Mouse (Mus musculus) embryonic facial prominence, embryonic 13.5 days (tissue): ENCODE data around the gene Emilin2. TPM values are rescaled to one million over a fixed set of nuclear protein-coding genes. Genes with fewer than 3 reads are reported as not detected.
"Not testable (repeated sequence)": the region's sequence is repeated elsewhere in the genome, so short reads cannot be mapped to it uniquely, and the experiment has no call there.

Experiments
- ATAC-seq: fragments of 200-750 bp; cut with Nextera tagmentation; 2 replicates; pipeline ENCODE4 v1.8.0; 2017; ENCODE audit warnings: low read depth; ENCODE audit not compliant: insufficient number of reproducible peaks, insufficient read depth, low FRiP score, low TSS enrichment
- H3K27ac ChIP-seq: fragments of 300-500 bp; sonication (generic); 2 replicates; pipeline ENCODE4 v1.5.1; 2015; ENCODE audit warnings: moderate library complexity, mild to moderate bottlenecking, inconsistent platforms
- H3K27me3 ChIP-seq: fragments of 300-500 bp; sonication (generic); 2 replicates; pipeline ENCODE4 v1.6.1; 2015; ENCODE audit warnings: mild to moderate bottlenecking, inconsistent platforms
- H3K36me3 ChIP-seq: fragments of 300-500 bp; sonication (generic); 2 replicates; pipeline ENCODE4 v1.6.1; 2015; ENCODE audit warnings: mild to moderate bottlenecking, inconsistent platforms
- H3K4me1 ChIP-seq: fragments of 300-500 bp; sonication (generic); 2 replicates; pipeline ENCODE4 v1.6.1; 2015; ENCODE audit warnings: inconsistent platforms
- H3K4me2 ChIP-seq: fragments of 300-500 bp; sonication (generic); 2 replicates; pipeline ENCODE4 v1.6.1; 2015; ENCODE audit warnings: moderate library complexity, mild to moderate bottlenecking, inconsistent platforms
- H3K4me3 ChIP-seq: fragments of 300-500 bp; sonication (generic); 2 replicates; pipeline ENCODE4 v1.5.1; 2015; ENCODE audit warnings: mild to moderate bottlenecking, inconsistent platforms
- H3K9ac ChIP-seq: fragments of 300-500 bp; sonication (generic); 2 replicates; pipeline ENCODE4 v1.6.1; 2015; ENCODE audit warnings: mild to moderate bottlenecking, inconsistent platforms
- H3K9me3 ChIP-seq: fragments of 300-500 bp; sonication (generic); 2 replicates; pipeline ENCODE4 v1.6.1; 2016; ENCODE audit warnings: inconsistent platforms
- WGBS: fragments of 180-500 bp; shearing (Covaris S2); methylation state at CpG from one replicate; pipeline ENCODE4 v1.1.7; 2015; ENCODE audit warnings: mixed read lengths; 5-methylcytosine and 5-hydroxymethylcytosine counted together
- polyA plus RNA-seq: library from polyadenylated mRNA; unstranded; fragments of >200 nt; fragmentation: Nextera tagmentation; extraction: Ambion mirVana; gene quantifications from 2 replicates; pipeline ENCODE4 v1.2.1, GENCODE M21; 2015

Gene Emilin2
- 21.3 and 21.8 TPM in 2 replicates for polyA plus RNA-seq

- Histone ChIP-seq H3K27me3 (peaks cover 22% of the 10 kb centered on the region), H3K4me2 (peak within 1 kb of the TSS; percentile 99), H3K4me1 (peaks cover 16% of the 10 kb centered on the region), H3K36me3 (no peaks in the 10 kb centered on the region), H3K4me3 (peak within 1 kb of the TSS; percentile 70), H3K27ac (peak within 1 kb of the TSS; percentile 93), H3K9me3 (no peaks in the 10 kb centered on the region), H3K9ac (peak within 1 kb of the TSS; percentile 87)
- no peak for ATAC-seq
- 8% methylated on average over 20 of the region's 20 CpGs for WGBS
These were observed at the start of gene Emilin2 for GRCm38 (mm10) chr17:71311340-71312171. Gene Emilin2, minus strand, starts transcription at chr17:71311978.

GRCm38 (mm10) chr17:71355526-71355925 lies 43.7 kb upstream of the Emilin2 start:
- H3K4me2 ChIP-seq = no peak overlapping the region
- ATAC-seq = no peak
- H3K4me1 ChIP-seq = no peaks in the 10 kb centered on the region
- no peaks in the 10 kb centered on the region for H3K27me3 ChIP-seq
- WGBS = 48% methylated on average over 3 of the region's 3 CpGs
- no peaks in the 10 kb centered on the region for H3K9me3 ChIP-seq
- H3K9ac ChIP-seq = no peak overlapping the region
- no peak overlapping the region for H3K4me3 ChIP-seq
- peaks cover 68% of the 10 kb centered on the region for H3K36me3 ChIP-seq
- H3K27ac ChIP-seq = no peak overlapping the region

- H3K4me2 ChIP-seq = no peak overlapping the region
- no peak overlapping the region for H3K9ac ChIP-seq
- WGBS = 93% methylated on average over 11 of the region's 11 CpGs
- no peak overlapping the region for H3K4me3 ChIP-seq
- no peaks in the 10 kb centered on the region for H3K9me3 ChIP-seq
- no peaks in the 10 kb centered on the region for H3K4me1 ChIP-seq
- peaks cover 66% of the 10 kb centered on the region for H3K36me3 ChIP-seq
- no peak overlapping the region for H3K27ac ChIP-seq
- no peak for ATAC-seq
- no peaks in the 10 kb centered on the region for H3K27me3 ChIP-seq
These were observed 42.4 kb upstream of the Emilin2 start for GRCm38 (mm10) chr17:71354205-71354604.

GRCm38 (mm10) chr17:71348188-71348587 lies 36.4 kb upstream of the Emilin2 start:
- H3K27ac ChIP-seq = no peak overlapping the region
- H3K36me3 ChIP-seq = peaks cover 79% of the 10 kb centered on the region
- no peak overlapping the region for H3K4me3 ChIP-seq
- no peak overlapping the region for H3K9ac ChIP-seq
- ATAC-seq = no peak
- H3K4me2 ChIP-seq = no peak overlapping the region
- H3K27me3 ChIP-seq = no peaks in the 10 kb centered on the region
- WGBS = 78% methylated on average over 3 of the region's 3 CpGs
- H3K9me3 ChIP-seq = no peaks in the 10 kb centered on the region
- H3K4me1 ChIP-seq = no peaks in the 10 kb centered on the region

GRCm38 (mm10) chr17:71342006-71342405 lies 30.2 kb upstream of the Emilin2 start:
- Histone ChIP-seq H3K9ac (no peak overlapping the region), H3K4me3 (no peak overlapping the region)
- 79% methylated on average over 3 of the region's 3 CpGs for WGBS

GRCm38 (mm10) chr17:71338627-71339026 lies 26.8 kb upstream of the Emilin2 start:
- Histone ChIP-seq H3K27ac (no peak overlapping the region), H3K4me3 (no peak overlapping the region), H3K4me1 (no peaks in the 10 kb centered on the region), H3K36me3 (peaks cover 27% of the 10 kb centered on the region), H3K27me3 (no peaks in the 10 kb centered on the region), H3K4me2 (no peak overlapping the region), H3K9ac (no peak overlapping the region), H3K9me3 (no peaks in the 10 kb centered on the region; the same call in 1 of the 2 replicates)
- no peak for ATAC-seq
- WGBS = 94% methylated on average over 6 of the region's 6 CpGs

More at GRCm38 (mm10) chr17:71342006-71342405, 30.2 kb upstream of the Emilin2 start:
- Histone ChIP-seq H3K36me3 (peaks cover 47% of the 10 kb centered on the region), H3K9me3 (no peaks in the 10 kb centered on the region; the same call in 1 of the 2 replicates), H3K27me3 (no peaks in the 10 kb centered on the region), H3K27ac (no peak overlapping the region), H3K4me2 (no peak overlapping the region), H3K4me1 (no peaks in the 10 kb centered on the region)
- no peak for ATAC-seq

- H3K9me3 ChIP-seq = no peaks in the 10 kb centered on the region; the same call in 1 of the 2 replicates
- no peak overlapping the region for H3K27ac ChIP-seq
- no peaks in the 10 kb centered on the region for H3K4me1 ChIP-seq
- 91% methylated on average over 9 of the region's 9 CpGs for WGBS
- no peak overlapping the region for H3K4me2 ChIP-seq
- no peak overlapping the region for H3K9ac ChIP-seq
- peaks cover 17% of the 10 kb centered on the region for H3K36me3 ChIP-seq
- H3K4me3 ChIP-seq = no peak overlapping the region
- no peaks in the 10 kb centered on the region for H3K27me3 ChIP-seq
- no peak for ATAC-seq
These were observed 25.8 kb upstream of the Emilin2 start for GRCm38 (mm10) chr17:71337546-71337945.

GRCm38 (mm10) chr17:71336421-71336820 lies 24.6 kb upstream of the Emilin2 start:
- Histone ChIP-seq H3K4me3 (no peak overlapping the region), H3K4me1 (no peaks in the 10 kb centered on the region), H3K36me3 (0 out of 2 replicates have a peak, but pooled peaks cover 6% of the 10 kb centered on the region), H3K27ac (no peak overlapping the region), H3K9ac (no peak overlapping the region), H3K9me3 (no peaks in the 10 kb centered on the region), H3K27me3 (no peaks in the 10 kb centered on the region), H3K4me2 (no peak overlapping the region)
- ATAC-seq = no peak
- 61% methylated on average over 8 of the region's 8 CpGs for WGBS

- Histone ChIP-seq H3K4me2 (no peak overlapping the region), H3K4me3 (no peak overlapping the region), H3K9ac (no peak overlapping the region), H3K4me1 (no peaks in the 10 kb centered on the region), H3K9me3 (no peaks in the 10 kb centered on the region), H3K27ac (no peak overlapping the region), H3K27me3 (no peaks in the 10 kb centered on the region), H3K36me3 (no peaks in the 10 kb centered on the region)
- ATAC-seq = no peak
- 59% methylated on average over 15 of the region's 15 CpGs for WGBS
These were observed 20.5 kb upstream of the Emilin2 start for GRCm38 (mm10) chr17:71332298-71332697.

GRCm38 (mm10) chr17:71320731-71321130 lies 9.0 kb upstream of the Emilin2 start:
- H3K4me1 ChIP-seq, H3K9ac ChIP-seq, ATAC-seq, H3K4me2 ChIP-seq, H3K27me3 ChIP-seq, H3K4me3 ChIP-seq, H3K27ac ChIP-seq, H3K36me3 ChIP-seq, H3K9me3 ChIP-seq: not testable (repeated sequence)
- WGBS = 86% methylated on average over 8 of the region's 8 CpGs

- Histone ChIP-seq H3K27me3 (no peaks in the 10 kb centered on the region), H3K4me3 (no peak overlapping the region), H3K4me2 (no peak overlapping the region), H3K27ac (no peak overlapping the region), H3K9me3 (no peaks in the 10 kb centered on the region), H3K4me1 (no peaks in the 10 kb centered on the region), H3K9ac (no peak overlapping the region), H3K36me3 (no peaks in the 10 kb centered on the region)
- ATAC-seq = no peak
- 94% methylated on average over 3 of the region's 3 CpGs for WGBS
These were observed 7.6 kb upstream of the Emilin2 start for GRCm38 (mm10) chr17:71319361-71319760.

- Histone ChIP-seq H3K9ac (no peak overlapping the region), H3K4me1 (no peaks in the 10 kb centered on the region), H3K36me3 (no peaks in the 10 kb centered on the region), H3K27me3 (no peaks in the 10 kb centered on the region), H3K4me3 (no peak overlapping the region), H3K9me3 (no peaks in the 10 kb centered on the region), H3K27ac (no peak overlapping the region), H3K4me2 (no peak overlapping the region)
- WGBS = 90% methylated on average over 4 of the region's 4 CpGs
- ATAC-seq = no peak
These were observed 5.8 kb upstream of the Emilin2 start for GRCm38 (mm10) chr17:71317571-71317970.
